Mouse (Mus musculus) cerebellum, postnatal 10 days (tissue): Measurements from ENCODE around the gene Pigk.

Experiments used
- DNase-seq, 2 experiments: peaks; one replicate each; pipeline ENCODE4 v3.0.0; 2021; ENCODE audit warnings: mixed read lengths in 2 of 2

The Pigk gene

DNA sequence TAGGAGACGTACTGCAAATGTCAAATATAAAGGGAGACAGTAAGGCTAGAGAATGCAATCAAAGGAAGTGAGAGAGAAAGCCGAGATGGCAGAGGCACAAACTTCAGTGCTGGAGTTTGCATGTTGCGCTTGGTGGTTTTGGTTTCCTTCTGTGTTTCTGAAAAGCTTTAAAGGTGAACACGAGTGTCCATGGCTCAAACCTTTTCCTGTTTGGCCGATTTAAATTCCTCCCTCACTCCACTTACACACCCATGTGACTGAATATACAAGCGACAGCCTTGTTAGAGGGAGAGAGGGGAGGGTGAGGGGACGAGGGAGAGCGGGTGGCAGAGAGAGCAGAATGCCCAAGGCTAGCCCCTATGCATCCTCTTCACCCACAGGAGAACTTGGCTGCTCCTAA lies 302.5 kb downstream of the Pigk start:
- no peak for DNase-seq

DNA sequence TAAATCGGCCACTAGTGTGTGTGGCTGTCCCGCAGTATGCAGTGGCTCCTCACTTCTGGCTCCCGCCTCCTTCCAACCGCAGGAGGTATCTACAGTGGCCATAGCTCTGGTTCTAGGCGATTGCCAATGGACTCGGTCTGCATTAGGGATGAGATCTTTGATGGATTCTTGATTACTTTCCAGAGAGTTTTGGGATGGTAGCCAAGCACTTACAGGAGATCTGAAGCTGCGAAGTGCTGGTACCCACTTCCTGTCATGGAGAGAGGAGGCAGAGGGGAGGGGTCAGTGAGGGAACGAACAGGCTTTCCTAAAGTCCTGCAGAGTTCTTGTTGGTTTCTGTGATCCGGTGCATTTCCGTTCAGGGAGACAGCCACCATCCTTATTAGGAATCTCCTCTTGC lies 304.2 kb downstream of the Pigk start:
- peak; percentile 80 to 82 for DNase-seq

DNA sequence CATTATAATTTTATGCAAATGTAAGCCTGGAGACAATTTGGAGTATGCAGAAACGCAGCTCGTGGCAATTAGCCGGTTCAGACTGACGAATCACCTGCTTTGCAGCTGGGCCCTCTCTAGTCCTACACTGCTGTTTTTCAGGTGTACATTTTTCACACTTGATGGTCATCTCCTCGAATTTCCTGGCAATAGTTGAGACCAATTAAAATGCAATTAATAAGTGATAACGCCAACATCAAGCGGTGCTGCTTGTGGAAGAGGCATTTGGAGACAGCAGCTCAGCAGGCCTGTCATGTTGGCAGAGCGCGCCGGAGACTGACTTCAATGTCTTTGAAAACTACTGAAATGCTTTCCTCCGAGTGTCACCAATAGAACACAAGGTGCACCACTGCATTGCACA lies 310.1 kb downstream of the Pigk start:
- peak in 1 of 2 experiments; percentile 19 for DNase-seq
